Mouse (Mus musculus) intestine, embryonic 15.5 days (tissue): ENCODE results near the gene Zfp94. TPM values are rescaled to one million over a fixed set of nuclear protein-coding genes. Genes with fewer than 3 reads are reported as not detected.

Experiments
- ATAC-seq: fragments of 200-750 bp; cut with Nextera tagmentation; 2 replicates; pipeline ENCODE4 v1.8.0; 2017; ENCODE audit warnings: moderate TSS enrichment, moderate library complexity
- H3K27ac ChIP-seq: fragments of 300-500 bp; sonication (generic); 2 replicates; pipeline ENCODE4 v1.5.1; 2015; ENCODE audit warnings: mild to moderate bottlenecking, inconsistent platforms
- H3K27me3 ChIP-seq: fragments of 300-500 bp; sonication (generic); replicated peaks from 2 replicates; pipeline ENCODE4 v1.6.1; 2015; ENCODE audit warnings: inconsistent platforms
- H3K36me3 ChIP-seq: fragments of 300-500 bp; sonication (generic); 2 replicates; pipeline ENCODE4 v1.6.1; 2015; ENCODE audit warnings: inconsistent platforms
- H3K4me1 ChIP-seq: fragments of 300-500 bp; sonication (generic); replicated peaks from 2 replicates; pipeline ENCODE4 v1.6.1; 2015; ENCODE audit warnings: inconsistent platforms
- H3K4me2 ChIP-seq: fragments of 300-500 bp; sonication (generic); replicated peaks from 2 replicates; pipeline ENCODE4 v1.6.1; 2015; ENCODE audit warnings: mild to moderate bottlenecking, inconsistent platforms
- H3K4me3 ChIP-seq: fragments of 300-500 bp; sonication (generic); replicated peaks from 2 replicates; pipeline ENCODE4 v1.5.1; 2015; ENCODE audit warnings: inconsistent platforms
- H3K9ac ChIP-seq: fragments of 300-500 bp; sonication (generic); 2 replicates; pipeline ENCODE4 v1.6.1; 2015; ENCODE audit warnings: inconsistent platforms
- H3K9me3 ChIP-seq: fragments of 300-500 bp; sonication (generic); 2 replicates; pipeline ENCODE4 v1.6.1; 2016; ENCODE audit warnings: inconsistent platforms
- WGBS: fragments of 180-500 bp; shearing (Covaris S2); methylation state at CpG from one replicate; pipeline ENCODE4 v1.1.7; 2015; 5-methylcytosine and 5-hydroxymethylcytosine counted together
- polyA plus RNA-seq: library from polyadenylated mRNA; unstranded; fragments of >200 nt; fragmentation: Nextera tagmentation; extraction: Ambion mirVana; gene quantifications from 2 replicates; pipeline ENCODE4 v1.2.1, GENCODE M21; 2015

Zfp94 gene
- polyA plus RNA-seq, 1 experiment from 2014 or later, result 6.0 TPM

- WGBS, result 45% methylated on average over 2 of the region's 2 CpGs
- no peak overlapping the region for H3K9ac ChIP-seq
- no peak for ATAC-seq
Observed at GRCm38 (mm10) chr7:24338241-24338640, 21.8 kb upstream of the Zfp94 start.

DNA sequence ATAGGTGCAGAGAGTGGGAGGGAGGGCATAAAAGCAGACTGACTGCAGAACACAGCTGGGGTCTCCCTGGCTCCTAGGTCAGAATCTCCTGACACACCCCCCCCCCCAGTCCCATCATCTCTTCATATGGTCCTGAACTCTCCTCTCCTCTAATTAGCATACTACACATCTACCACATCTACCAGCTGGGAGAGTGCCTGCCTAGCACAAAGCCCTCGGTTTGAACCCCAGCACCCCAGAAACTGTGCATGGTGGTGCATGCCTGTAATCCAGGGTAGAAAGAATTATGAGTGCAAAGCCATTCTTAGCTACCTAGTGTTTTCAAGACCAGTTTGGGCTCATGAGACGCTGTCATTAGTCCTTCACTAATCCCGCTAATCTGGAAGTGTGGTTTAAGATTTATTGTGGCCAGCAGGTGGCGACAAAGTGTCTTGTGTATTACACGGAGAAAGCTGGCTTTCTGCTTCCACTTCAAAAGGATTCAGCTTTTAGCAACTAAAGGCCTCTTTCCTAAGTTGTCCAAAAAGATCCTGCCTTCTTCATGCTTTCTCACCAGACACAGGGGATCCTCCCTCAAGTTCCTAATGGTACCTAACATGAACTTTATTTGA, 19.3 kb upstream of the Zfp94 start:
- H3K4me2 ChIP-seq, result no peak overlapping the region
- peaks cover 20% of the 10 kb centered on the region for H3K27me3 ChIP-seq
- H3K36me3 ChIP-seq, result no peaks in the 10 kb centered on the region
- H3K9ac ChIP-seq, result no peak overlapping the region
- H3K4me1 ChIP-seq, result no peaks in the 10 kb centered on the region
- no peaks in the 10 kb centered on the region for H3K9me3 ChIP-seq
- H3K4me3 ChIP-seq, result no peak overlapping the region
- ATAC-seq, result no peak
- 15% methylated on average over 5 of the region's 5 CpGs for WGBS
- H3K27ac ChIP-seq, result no peak overlapping the region

More at GRCm38 (mm10) chr7:24338241-24338640, 21.8 kb upstream of the Zfp94 start:
- Histone ChIP-seq H3K27ac (no peak overlapping the region), H3K27me3 (peaks cover 14% of the 10 kb centered on the region), H3K4me2 (no peak overlapping the region), H3K4me3 (no peak overlapping the region), H3K9me3 (no peaks in the 10 kb centered on the region), H3K36me3 (no peaks in the 10 kb centered on the region), H3K4me1 (no peaks in the 10 kb centered on the region)

DNA sequence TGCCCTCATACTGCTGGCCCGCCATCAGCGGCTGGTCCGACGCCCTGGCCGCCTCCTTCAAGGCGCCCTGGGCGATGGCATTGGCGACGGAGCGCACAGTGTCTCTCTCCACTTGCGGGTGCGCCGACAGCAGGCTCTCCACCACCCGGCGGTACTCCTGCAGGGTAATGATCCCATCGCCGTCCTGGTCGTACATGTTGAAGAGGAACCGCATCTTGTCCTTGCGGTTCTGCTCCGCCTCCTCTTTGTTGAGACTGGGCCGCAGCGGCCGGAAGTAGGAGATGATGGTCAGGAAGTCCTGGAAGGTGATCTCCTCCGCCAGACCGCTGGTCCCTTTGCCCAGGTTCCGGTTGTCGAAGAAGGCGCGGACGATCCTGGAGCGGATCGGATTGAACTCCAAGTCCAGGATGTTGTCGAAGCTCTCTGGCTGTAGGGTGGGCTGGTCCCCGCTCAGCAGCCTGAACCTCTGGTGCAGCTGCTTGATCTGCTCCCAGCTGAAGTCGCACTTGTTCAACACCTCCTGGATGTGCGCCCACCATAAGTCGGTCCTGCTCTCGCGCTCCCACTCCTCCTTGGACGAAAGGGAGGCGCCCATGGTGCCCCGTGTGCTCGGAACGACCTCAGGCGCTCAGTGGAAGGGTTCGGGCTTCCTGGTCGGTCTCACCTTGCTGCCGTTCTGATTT, 17.0 kb upstream of the Zfp94 start, which contains the start of gene Tescl:
Gene Tescl (minus strand): TSS at position 633 of the 683 bp plus-strand sequence.
- Histone ChIP-seq H3K9me3 (no peaks in the 10 kb centered on the region), H3K4me2 (peak within 1 kb of the TSS; percentile 22; the same call in 1 of the 2 replicates), H3K36me3 (no peaks in the 10 kb centered on the region), H3K4me3 (peak within 1 kb of the TSS; percentile 5; the same call in 1 of the 2 replicates), H3K4me1 (no peaks in the 10 kb centered on the region), H3K27ac (no peak within 1 kb of the TSS), H3K27me3 (peaks cover 20% of the 10 kb centered on the region), H3K9ac (no peak within 1 kb of the TSS)
- ATAC-seq, result no peak
- WGBS, result 38% methylated on average over 49 of the region's 49 CpGs

GRCm38 (mm10) chr7:24327281-24327975, 11.0 kb upstream of the Zfp94 start:
- Histone ChIP-seq H3K9me3 (peaks cover 3% of the 10 kb centered on the region; the same call in 1 of the 2 replicates), H3K4me2 (no peak overlapping the region), H3K36me3 (no peaks in the 10 kb centered on the region), H3K9ac (no peak overlapping the region), H3K27ac (no peak overlapping the region), H3K4me1 (no peaks in the 10 kb centered on the region), H3K27me3 (peaks cover 5% of the 10 kb centered on the region), H3K4me3 (no peak overlapping the region)
- peak; percentile 65; the same call in 1 of the 2 replicates for ATAC-seq
- 75% methylated on average over 14 of the region's 14 CpGs for WGBS

- Histone ChIP-seq H3K27me3 (peaks cover 5% of the 10 kb centered on the region), H3K9ac (no peak overlapping the region), H3K4me3 (no peak overlapping the region), H3K9me3 (peaks cover 3% of the 10 kb centered on the region; the same call in 1 of the 2 replicates), H3K4me2 (peak overlapping the region; percentile 48), H3K4me1 (no peaks in the 10 kb centered on the region), H3K27ac (no peak overlapping the region), H3K36me3 (no peaks in the 10 kb centered on the region)
- WGBS, result 51% methylated on average over 20 of the region's 20 CpGs
- no peak for ATAC-seq
Observed at GRCm38 (mm10) chr7:24326273-24327135, 10.0 kb upstream of the Zfp94 start.

- no peak for ATAC-seq
- Histone ChIP-seq H3K27me3 (peaks cover 5% of the 10 kb centered on the region), H3K9me3 (peaks cover 3% of the 10 kb centered on the region; the same call in 1 of the 2 replicates), H3K27ac (no peak overlapping the region), H3K4me2 (peak overlapping the region; percentile 48), H3K9ac (no peak overlapping the region; the same call in 1 of the 2 replicates), H3K4me3 (peak overlapping the region; percentile 11; the same call in 1 of the 2 replicates), H3K36me3 (no peaks in the 10 kb centered on the region), H3K4me1 (no peaks in the 10 kb centered on the region)
- WGBS, result 20% methylated on average over 13 of the region's 13 CpGs
Observed at GRCm38 (mm10) chr7:24325675-24326128, 9.2 kb upstream of the Zfp94 start.

- no peak overlapping the region for H3K27ac ChIP-seq
- peaks cover 3% of the 10 kb centered on the region; the same call in 1 of the 2 replicates for H3K9me3 ChIP-seq
- H3K27me3 ChIP-seq, result peaks cover 5% of the 10 kb centered on the region
- no peak for ATAC-seq
- no peak overlapping the region for H3K9ac ChIP-seq
- H3K4me3 ChIP-seq, result no peak overlapping the region
- H3K4me1 ChIP-seq, result no peaks in the 10 kb centered on the region
- H3K36me3 ChIP-seq, result no peaks in the 10 kb centered on the region
- WGBS, result 95% methylated on average over 6 of the region's 6 CpGs
- H3K4me2 ChIP-seq, result no peak overlapping the region
Observed at GRCm38 (mm10) chr7:24325197-24325596, 8.7 kb upstream of the Zfp94 start.

GRCm38 (mm10) chr7:24322593-24322992, 6.1 kb upstream of the Zfp94 start:
- WGBS, result 74% methylated on average over 4 of the region's 4 CpGs
- ATAC-seq, result no peak
- Histone ChIP-seq H3K36me3 (no peaks in the 10 kb centered on the region), H3K4me2 (no peak overlapping the region), H3K4me3 (no peak overlapping the region), H3K27me3 (peaks cover 10% of the 10 kb centered on the region), H3K27ac (no peak overlapping the region), H3K9ac (no peak overlapping the region), H3K9me3 (peaks cover 3% of the 10 kb centered on the region; the same call in 1 of the 2 replicates), H3K4me1 (no peaks in the 10 kb centered on the region)

DNA sequence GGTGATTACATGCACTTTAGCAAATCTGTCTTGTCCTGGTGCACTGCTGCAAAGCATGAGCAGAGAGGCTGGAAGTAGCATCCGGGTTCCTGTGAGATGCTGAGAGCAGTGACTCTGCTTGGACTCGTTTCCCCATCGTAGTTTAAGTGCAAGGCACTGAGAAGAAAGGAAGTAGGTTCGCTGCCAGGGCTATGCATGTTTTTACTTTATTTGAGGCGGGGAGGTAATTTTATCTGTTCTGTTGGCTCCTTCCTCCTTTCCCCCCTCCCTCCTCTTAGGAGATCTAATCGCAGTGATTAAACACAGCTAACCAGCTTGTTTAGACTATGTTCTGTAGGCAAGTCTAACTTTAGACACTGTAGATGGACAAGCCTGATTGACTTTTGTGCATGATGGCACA, 2.5 kb upstream of the Zfp94 start:
- Histone ChIP-seq H3K9me3 (no peaks in the 10 kb centered on the region), H3K27me3 (peaks cover 10% of the 10 kb centered on the region; the same call in 1 of the 2 replicates), H3K27ac (no peak overlapping the region), H3K4me2 (no peak overlapping the region), H3K4me3 (no peak overlapping the region), H3K36me3 (no peaks in the 10 kb centered on the region), H3K9ac (no peak overlapping the region), H3K4me1 (0 out of 2 replicates have a peak, but pooled peaks cover 5% of the 10 kb centered on the region)
- no peak for ATAC-seq
- 66% methylated on average over 6 of the region's 6 CpGs for WGBS

GRCm38 (mm10) chr7:24315726-24316566, 520 bp downstream of the Zfp94 start:
- H3K27me3 ChIP-seq, result peaks cover 10% of the 10 kb centered on the region; the same call in 1 of the 2 replicates
- peak; percentile 78 for ATAC-seq
- H3K27ac ChIP-seq, result peak overlapping the region; percentile 59
- H3K9me3 ChIP-seq, result no peaks in the 10 kb centered on the region
- H3K36me3 ChIP-seq, result 0 out of 2 replicates have a peak, but pooled peaks cover 3% of the 10 kb centered on the region
- H3K4me3 ChIP-seq, result peak overlapping the region; percentile 64
- H3K4me1 ChIP-seq, result 0 out of 2 replicates have a peak, but pooled peaks cover 5% of the 10 kb centered on the region
- H3K9ac ChIP-seq, result peak overlapping the region; percentile 73
- peak overlapping the region; percentile 90 for H3K4me2 ChIP-seq
- WGBS, result 24% methylated on average over 29 of the region's 29 CpGs
